Mouse (Mus musculus) kidney, adult 11 months (tissue): Measurements from ENCODE around the gene Myo1b.

Experiments used
- DNase-seq: peaks from one replicate; pipeline ENCODE4 v3.0.0; 2022

The Myo1b gene

GRCm38 (mm10) chr1:51845264-51846036, 70.4 kb downstream of the Myo1b start:
- DNase-seq, result no peak

GRCm38 (mm10) chr1:51837845-51838623, 77.8 kb downstream of the Myo1b start:
- DNase-seq, result no peak

DNA sequence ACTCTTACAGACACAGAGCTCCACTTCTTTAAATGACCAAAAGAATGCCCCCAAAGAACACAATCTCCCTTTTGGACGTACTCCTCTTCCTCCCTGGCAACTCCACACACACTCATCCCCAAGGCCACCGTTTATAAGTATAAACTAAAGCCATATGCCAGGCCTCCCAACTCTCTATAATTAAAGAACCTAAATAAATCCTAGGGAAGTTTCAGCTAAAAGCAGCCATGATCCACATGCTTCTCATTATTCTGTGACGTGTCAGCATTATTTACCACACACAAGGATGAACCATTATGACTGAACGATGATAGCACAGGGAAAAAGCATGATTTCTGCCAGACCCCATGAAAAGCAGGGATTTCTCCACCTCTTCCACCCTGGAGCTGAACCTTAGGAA, 78.6 kb downstream of the Myo1b start:
- no peak for DNase-seq

DNA sequence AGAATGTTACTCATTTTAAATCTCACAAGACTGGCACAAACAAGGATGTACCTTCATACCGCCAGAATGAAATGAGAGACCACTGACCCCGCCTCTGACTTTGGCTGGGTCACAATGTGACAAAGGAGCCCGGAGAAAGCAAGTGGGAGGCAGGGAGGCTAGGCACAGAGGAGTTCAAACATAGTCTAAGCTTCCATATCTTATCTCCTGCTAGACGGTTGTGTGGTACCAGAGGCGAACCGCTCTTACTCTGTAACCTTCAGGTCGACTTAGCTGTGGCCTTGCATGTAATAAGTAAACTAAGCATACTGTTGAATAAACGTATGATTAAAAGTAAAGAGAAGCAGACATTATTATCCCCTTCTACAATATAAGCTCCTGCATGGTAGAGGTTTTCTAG, 80.1 kb downstream of the Myo1b start:
- no peak for DNase-seq

- no peak for DNase-seq
Measured at GRCm38 (mm10) chr1:51834072-51834471, 81.8 kb downstream of the Myo1b start.

DNA sequence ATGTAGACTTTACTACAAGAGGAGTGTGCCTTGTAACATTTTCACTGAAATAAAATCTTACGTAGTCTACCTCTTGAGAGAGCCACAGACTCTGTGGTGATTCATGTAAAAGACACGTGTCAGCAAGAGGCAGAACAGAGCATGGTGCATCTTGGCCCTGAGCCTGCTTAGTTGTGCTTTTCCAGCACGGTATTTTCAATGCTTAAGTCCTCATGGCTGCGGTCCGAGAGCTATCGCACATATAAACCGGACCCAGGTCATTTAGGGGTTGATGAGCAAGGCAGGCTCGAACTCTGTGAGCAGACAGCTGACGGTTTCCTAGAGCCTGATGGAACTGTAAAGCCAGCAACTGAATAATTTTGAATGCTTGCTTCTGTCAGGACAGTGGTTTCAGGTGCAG, 86.5 kb downstream of the Myo1b start:
- DNase-seq, result no peak

GRCm38 (mm10) chr1:51822531-51822930, 93.3 kb downstream of the Myo1b start:
- no peak for DNase-seq

- peak; percentile 8 for DNase-seq
Measured at GRCm38 (mm10) chr1:51821701-51822495, 94.0 kb downstream of the Myo1b start.

DNA sequence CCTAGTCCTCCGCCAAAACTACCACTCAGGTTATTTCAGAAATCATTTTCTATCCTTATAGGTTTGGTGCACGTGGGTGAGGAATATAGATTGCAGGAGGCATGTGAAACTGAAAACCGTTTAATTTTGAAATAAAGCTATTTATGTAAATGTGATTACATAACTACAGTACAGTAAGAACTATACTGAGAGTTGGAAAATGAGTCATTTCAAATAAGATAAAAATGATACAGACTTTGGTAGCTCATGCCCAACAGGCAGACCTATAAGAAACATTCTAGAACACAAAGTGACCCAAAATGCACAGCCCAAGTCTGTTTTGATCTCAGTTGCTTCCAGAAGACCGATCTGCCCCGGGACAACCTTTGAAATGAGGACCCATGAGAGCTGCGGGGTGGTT, 95.4 kb downstream of the Myo1b start:
- DNase-seq, result no peak

DNA sequence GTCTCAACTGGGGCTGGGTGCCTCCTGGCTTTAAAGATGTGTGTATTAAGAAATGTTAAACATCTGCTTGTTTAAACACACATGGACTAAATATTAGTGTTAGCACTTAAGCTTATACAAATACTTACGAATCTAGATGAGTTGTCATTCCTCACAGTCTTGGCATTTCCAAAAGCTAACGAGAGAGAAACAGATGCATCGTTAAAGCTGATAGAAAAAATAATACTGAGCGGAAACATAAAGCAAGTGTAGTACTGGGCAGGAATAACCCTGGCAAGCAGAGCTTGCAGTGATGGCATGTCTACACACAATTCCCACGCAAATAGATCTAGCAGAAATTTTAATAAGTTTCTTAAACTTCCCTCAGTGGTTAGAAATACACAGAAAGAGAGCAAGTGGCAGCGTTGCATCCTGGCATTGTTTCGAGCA, 95.8 kb downstream of the Myo1b start:
- DNase-seq, result no peak

GRCm38 (mm10) chr1:51815636-51816035, 100.2 kb downstream of the Myo1b start:
- no peak for DNase-seq

DNA sequence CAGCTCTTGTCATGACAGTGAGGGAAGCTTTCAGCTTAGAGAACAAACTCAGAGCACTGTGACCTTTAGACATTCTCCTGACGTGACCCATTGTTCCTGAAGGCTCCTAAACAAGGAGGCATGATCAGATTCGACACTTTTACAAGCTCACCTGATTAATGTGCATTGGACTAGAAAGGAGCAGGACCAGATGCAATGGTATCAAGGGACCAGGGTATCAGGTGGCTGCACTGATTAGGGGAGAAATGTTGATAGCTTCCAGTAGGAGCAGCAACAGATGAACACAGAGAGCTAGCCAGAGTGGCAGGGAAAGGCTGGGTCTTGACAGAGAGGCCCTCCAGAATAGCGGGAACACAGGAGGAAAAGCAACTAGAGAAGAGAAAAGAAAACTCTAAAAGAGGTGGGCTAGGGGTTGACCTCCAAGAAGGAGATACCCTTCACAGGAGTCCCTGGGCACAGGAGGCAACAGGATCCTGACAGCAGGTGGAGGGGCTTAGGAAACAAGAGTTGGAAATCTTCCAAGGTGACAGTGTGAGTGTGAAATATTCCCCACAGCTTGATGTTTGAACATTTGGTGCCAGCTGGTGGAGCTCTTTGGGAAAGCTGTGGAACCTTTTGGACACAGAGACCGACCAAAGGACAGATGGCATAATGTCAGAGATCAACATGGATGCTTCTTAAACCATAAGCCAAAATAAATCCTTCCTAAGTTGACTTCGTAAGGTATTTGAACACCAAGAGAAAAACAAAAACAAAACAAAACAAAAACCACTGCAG, 100.8 kb downstream of the Myo1b start:
- DNase-seq, result no peak

GRCm38 (mm10) chr1:51808847-51809246, 107.0 kb downstream of the Myo1b start:
- DNase-seq, result no peak

DNA sequence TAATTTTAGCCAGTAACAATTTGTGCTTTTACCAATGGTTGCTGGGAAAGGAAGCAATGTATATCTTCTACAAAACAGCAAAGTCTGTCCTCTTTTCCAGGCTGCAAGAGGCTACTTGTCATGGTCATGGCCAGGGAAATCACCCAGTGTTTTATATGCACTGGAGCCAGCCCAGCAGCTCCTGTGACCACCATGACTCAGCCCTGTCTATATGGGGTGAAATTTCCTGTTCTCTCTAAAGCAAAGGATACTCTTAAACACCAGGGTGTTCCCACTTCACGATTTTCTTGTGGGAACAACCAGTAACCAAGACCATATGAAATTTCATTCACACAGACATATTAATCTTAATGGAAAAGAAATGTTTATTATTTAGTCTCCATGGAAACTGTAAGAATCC, 107.6 kb downstream of the Myo1b start:
- DNase-seq, result no peak

- no peak for DNase-seq
Measured at GRCm38 (mm10) chr1:51805040-51805610, 110.7 kb downstream of the Myo1b start.

DNA sequence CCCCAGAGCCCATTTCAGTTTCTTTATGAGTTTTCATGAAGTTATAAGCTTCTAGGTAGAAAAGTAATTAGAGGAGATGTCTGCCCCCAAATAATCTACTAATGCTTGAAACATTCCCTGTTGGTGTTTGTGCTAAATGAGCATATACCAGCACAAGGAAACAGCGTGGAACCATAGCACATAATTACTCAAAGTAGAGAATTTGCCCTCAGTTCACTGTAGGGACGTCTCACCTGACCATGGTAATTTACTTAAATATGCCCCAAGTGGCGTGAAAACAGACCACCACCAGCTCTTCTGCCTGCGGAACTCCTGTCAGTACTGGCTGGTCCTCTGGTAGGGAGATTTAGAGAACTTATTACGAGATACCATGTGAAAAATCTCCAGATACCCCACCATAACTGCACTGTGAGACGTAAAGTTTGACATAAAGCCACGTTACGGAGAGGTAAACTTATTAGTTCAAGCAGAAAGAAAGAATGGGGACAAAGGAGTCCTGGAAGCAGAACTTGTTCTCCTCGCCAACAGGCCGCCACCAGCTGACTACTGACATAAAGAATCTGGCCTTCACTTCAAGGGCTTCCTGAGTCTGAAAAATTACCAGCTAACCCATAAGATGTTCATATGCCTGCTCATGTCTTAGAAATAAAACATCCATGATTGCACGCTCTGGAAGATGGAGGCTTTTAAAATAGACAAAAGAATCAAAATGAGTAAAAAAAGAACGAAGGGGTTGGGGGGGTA, 111.4 kb downstream of the Myo1b start:
- no peak for DNase-seq

- DNase-seq, result no peak
Measured at GRCm38 (mm10) chr1:51798011-51798471, 117.8 kb downstream of the Myo1b start.

- DNase-seq, result no peak
Measured at GRCm38 (mm10) chr1:51795586-51796309, 120.1 kb downstream of the Myo1b start.

DNA sequence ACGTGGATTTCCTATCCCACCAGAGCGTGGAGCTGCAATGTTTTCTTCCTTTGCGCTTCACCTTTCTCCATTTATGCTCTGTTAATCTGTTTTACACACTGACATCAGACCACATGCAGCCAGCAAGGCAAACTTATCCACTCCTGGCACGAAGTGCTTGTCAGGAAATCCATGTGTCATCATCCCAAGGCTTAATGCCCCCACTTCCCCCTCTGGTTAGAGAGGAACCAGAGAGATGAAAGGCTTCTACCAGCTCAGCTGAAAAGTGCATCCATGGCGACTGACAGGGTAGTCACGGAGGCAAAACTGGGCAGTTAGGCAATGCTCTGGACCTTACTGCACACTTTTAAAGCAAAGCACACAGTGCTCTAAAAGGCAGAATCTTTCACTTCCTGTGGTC, 126.6 kb downstream of the Myo1b start:
- no peak for DNase-seq

DNA sequence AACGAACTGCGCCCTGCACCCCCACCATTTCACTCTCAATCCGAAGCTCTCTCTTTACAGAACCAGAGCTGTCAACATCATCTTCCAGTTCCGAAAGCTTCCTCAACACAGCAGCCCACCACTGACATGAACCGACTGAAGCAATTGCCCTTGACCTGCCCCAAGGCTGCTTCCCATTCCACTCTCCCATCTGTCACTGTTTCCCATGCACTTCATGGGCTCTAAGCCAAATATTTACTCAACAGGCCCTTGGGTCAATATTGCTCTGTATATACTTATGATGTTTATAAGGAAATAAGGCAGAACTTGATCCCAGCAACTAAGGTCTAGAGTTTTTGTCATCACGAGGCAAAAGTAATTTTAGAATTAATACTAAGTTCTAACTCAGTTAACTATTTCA, 133.8 kb downstream of the Myo1b start:
- no peak for DNase-seq

GRCm38 (mm10) chr1:51780357-51780756, 135.5 kb downstream of the Myo1b start:
- DNase-seq, result no peak
